Mouse (Mus musculus): ENCODE data around the gene C2cd2.

Gene C2cd2

DNA sequence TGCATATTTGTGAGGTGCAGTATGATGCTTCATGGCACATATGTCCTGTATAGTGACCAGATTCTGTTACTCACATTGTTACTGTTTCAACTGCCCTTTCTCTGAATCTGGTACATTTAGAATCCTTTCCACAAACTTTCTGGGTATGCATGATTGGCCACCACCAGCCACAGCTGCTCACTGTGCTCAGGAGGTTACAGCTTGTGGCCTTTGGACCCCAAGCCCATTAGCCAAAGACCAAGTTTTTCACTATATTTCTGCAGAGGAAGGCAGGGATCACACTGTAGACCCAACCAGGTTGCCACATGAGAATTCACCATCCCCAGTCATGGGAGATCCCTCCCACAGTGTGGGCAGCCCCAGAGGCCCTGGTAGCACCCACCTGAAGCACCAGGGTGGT is 79.5 kb downstream of the C2cd2 start:
- no peak for DNase-seq (ENCODE audit: low spot score)

GRCm38 (mm10) chr16:97879134-97879533 is 83.3 kb downstream of the C2cd2 start:
- peak; percentile 44 for DNase-seq (ENCODE audit: low spot score)

- DNase-seq (ENCODE audit: low spot score) = no peak
Observed at GRCm38 (mm10) chr16:97877502-97877901, 84.9 kb downstream of the C2cd2 start.

GRCm38 (mm10) chr16:97875101-97875500 is 87.3 kb downstream of the C2cd2 start:
- no peak for DNase-seq (ENCODE audit: low spot score)

DNA sequence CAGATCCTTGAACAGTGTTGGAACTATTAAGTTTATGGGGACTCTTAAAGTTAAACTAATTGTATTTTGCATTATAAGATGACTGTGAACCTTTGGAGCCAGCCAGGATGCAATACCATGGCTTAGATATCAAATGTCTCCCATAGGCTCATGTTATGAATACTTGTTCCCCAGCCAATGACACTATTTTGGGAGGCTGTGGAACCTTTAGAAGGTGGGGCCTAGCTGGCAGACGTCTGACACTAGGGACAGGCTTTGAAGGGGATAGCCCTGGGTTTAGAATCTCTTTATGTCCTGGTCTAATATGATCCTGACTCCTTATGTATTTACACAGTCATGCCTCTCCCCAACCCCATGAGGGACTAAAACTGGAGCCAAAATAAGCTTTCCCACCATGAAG is 88.0 kb downstream of the C2cd2 start:
- DNase-seq (ENCODE audit: low spot score) = no peak

DNA sequence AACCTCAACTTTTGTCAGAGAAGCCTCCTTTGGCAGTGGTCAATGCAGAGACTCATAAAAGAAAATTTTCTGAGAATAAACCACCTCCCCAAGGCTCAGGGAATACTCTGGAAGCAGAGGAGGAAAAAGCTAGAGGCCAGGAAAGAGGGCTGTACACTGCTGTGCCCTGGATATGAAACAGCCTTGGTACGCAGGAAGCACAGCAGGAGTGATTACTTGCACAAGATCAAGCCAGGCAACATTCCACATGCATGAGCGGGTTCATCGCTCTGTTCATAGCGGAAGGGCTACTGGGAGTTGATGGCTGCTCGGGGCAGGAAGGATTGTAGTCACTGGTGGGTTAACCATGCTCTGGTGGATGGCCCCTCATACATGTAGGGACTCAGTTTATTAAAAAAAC is 89.7 kb downstream of the C2cd2 start:
- DNase-seq (ENCODE audit: low spot score) = no peak

GRCm38 (mm10) chr16:97869193-97870102 is 93.0 kb downstream of the C2cd2 start:
- DNase-seq (ENCODE audit: low spot score) = no peak

- DNase-seq (ENCODE audit: low spot score) = no peak
Observed at GRCm38 (mm10) chr16:97863932-97864467, 98.4 kb downstream of the C2cd2 start.

- DNase-seq (ENCODE audit: low spot score) = peak; percentile 40
Observed at GRCm38 (mm10) chr16:97856050-97856449, 106.3 kb downstream of the C2cd2 start.

GRCm38 (mm10) chr16:97851741-97852319 is 110.6 kb downstream of the C2cd2 start, which contains the start of gene Prdm15:
Gene Prdm15 (minus strand): TSS chr16:97851850.
- DNase-seq (ENCODE audit: low spot score) = peak; percentile 83

DNA sequence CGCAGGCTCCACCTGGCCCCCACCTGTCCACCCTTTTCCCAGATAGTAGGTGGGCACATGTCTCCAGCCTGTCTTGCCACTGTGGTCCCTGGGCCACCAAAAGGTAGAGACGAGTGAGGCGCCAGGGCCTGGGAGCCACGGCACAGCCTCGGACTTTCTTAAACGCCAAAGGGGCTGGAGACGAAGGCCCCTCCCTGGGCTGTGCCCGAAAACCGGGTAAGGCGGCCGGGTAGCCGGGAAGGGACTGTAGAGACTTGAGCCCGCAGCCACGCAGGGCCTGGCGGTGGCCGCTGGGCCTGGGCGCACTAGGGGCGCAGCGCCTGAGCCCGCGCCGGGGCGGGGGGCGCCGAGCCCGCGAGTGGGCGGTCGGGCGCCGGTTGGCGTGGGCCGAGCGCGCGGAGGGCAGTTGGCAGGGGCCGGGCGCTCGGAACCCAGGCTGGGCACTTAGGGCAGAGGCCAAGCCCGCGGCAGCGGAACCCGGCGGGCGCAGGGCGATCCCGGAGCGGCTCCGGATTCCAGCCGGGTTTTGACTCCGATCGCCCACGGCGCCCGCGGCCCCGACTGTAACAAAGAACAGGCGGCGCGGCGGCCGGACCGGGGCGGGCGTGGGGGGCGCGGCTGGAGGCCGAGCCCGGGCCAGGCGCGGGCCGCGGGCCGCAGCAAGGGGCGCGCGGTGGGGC is 111.2 kb downstream of the C2cd2 start:
- peak; percentile 86 for DNase-seq (ENCODE audit: low spot score)

- peak; percentile 57 for DNase-seq (ENCODE audit: low spot score)
Observed at GRCm38 (mm10) chr16:97850667-97851060, 111.7 kb downstream of the C2cd2 start.

GRCm38 (mm10) chr16:97848832-97849231 is 113.6 kb downstream of the C2cd2 start:
- DNase-seq (ENCODE audit: low spot score) = no peak

- DNase-seq (ENCODE audit: low spot score) = no peak
Observed at GRCm38 (mm10) chr16:97844967-97845937, 117.1 kb downstream of the C2cd2 start.

- DNase-seq (ENCODE audit: low spot score) = no peak
Observed at GRCm38 (mm10) chr16:97832154-97832553, 130.2 kb downstream of the C2cd2 start.

- DNase-seq (ENCODE audit: low spot score) = no peak
Observed at GRCm38 (mm10) chr16:97828207-97828606, 134.2 kb downstream of the C2cd2 start.

DNA sequence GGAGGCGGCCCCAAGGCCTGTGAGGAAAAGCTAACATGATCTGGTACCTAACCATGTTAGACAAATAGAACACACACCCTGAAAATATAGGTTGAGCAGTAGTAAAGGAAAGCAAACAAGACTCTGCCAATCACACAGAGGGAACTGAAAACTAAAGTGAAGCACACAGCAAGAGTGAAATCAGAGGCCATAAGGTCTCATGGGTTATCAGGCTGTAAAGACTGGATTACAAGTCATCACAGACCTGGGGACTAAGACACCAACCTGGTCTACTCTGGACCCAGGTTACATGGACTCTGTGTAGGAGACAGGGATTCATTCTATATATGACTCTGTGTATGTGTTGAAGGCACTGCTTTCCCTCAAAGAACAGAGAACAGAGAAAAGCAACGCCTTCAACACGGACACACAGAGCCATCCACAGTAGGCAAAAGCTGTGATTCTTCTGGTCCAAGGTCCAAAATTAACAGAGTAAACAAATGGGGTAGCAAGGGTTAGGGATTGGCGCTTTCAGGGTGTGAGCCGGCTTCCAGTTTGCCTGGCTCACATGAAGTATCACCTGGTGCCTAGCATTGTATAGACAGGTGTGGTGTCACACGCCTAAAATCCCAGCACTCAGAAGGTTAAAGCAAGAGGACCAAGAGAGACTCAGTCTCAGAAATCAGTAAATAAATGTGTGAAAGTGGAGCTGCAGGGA is 138.9 kb downstream of the C2cd2 start:
- DNase-seq (ENCODE audit: low spot score) = no peak

DNA sequence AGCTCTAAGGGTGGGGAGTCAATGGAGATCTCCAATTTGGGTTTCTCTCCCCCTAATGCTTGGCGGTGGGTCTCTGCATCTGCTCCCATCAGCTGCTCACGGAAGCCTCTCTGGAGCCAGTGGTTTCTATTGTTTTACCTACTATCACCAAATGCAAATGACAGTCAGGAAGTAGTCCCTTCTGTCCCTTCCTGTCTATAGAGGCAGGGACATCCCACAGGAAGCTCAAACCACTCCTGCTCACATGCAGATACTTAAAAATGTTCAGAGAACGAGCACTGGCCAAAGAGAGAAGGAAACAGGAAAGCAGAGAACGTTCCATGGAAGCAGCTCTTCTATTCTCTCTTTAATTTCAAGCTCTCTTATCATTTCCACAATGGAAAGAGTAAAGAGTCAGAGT is 142.9 kb downstream of the C2cd2 start:
- DNase-seq (ENCODE audit: low spot score) = no peak

DNA sequence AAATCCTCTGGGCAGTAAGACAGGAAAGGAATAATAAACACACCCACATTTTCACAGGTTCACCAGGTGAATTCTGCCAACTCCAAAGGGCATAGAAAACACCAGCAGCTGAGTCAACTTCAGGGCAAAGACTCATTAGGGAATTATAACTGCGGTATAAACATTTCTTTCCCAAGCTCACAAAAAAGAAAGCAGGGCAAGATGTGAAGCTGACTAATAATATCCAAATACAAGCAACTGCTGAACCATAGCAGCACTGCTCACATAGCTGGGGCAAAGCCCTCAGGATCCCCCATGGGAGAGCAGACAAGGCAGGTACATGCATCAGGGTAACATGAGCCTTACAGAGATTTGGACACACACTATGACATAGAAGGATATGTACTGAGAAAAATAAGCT is 145.0 kb downstream of the C2cd2 start:
- DNase-seq (ENCODE audit: low spot score) = no peak

- DNase-seq (ENCODE audit: low spot score) = peak; percentile 6
Observed at GRCm38 (mm10) chr16:97815269-97815668, 147.1 kb downstream of the C2cd2 start.

DNA sequence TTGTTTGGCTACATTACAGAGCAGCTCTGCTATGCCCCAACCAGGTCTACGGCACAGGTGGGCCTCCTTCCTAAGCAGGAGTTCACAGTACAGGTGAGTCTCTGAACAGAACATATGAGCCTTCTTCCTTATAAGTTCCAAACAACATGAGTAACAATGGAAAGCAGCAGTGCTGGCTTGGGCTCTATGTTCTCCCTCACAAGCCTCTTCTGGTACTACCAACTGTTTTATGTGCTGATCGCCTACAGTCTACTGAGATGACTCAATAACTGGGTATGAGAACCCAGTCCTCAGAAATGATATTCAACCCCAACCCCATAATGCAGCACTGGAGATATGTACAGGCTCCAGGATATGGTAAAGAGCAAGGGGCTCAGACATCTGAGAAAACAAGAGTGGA is 148.3 kb downstream of the C2cd2 start:
- DNase-seq (ENCODE audit: low spot score) = no peak

Measured in adipocyte (in vitro differentiated cells).